Mouse (Mus musculus): Measurements from ENCODE around the gene Ncam1. TPM values are rescaled to one million over a fixed set of nuclear protein-coding genes. Genes with fewer than 3 reads are reported as not detected.

The Ncam1 gene
- polyA plus RNA-seq, 1 experiment: 0.31 TPM

DNA sequence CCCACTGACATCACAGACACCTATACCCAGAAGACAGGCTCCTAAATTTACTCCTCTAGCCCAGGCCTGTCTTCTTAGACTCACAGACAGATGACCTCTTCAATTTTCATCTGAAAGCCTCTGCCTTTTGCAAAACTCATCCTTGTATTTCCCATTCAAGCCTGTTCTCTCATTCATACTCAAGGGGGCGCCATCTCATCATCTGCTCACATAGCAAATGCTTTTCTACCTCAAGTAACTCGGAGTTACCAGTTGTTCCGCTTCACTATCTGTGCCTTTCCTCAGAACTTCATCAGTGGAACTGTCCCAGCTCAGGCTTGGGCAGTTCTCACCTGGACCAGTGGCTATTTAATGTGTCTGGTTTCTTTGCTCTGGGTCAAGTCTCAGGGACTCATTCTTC, 181.5 kb downstream of the Ncam1 start:
- peaks cover 9% of the 10 kb centered on the region for H3K9me3 ChIP-seq
- TF ChIP-seq GATA1 (IDR thresholded peaks at IDR 0.05; ENCODE audit: borderline replicate concordance, low read length) (no peak), FLI1 (IDR thresholded peaks at IDR 0.05; ENCODE audit: low read length) (no peak)
- H3K27me3 ChIP-seq (replicated peaks): no peaks in the 10 kb centered on the region
- H3K36me3 ChIP-seq (replicated peaks; ENCODE audit: low read length): no peaks in the 10 kb centered on the region
- H3K4me3 ChIP-seq (replicated peaks): no peak overlapping the region
- no peaks in the 10 kb centered on the region for H3K4me1 ChIP-seq

DNA sequence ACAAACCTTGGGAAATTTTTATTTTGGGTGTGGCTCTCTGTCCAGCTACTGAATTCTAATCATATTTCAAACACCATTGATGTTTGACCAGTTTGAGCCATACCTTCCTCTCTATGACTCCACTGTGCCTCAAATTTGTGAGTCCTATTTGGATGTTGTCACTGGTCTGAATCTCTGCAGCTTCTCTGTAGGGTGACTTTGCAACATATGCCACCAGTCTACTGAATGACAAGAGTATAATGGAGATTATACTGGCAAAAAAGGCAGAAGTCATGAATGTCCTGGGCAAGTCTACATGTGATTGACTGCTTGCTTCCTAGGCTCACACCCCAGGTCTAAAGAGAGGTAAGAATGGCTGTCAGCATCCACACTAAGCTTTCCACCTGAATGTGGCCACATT, 186.3 kb downstream of the Ncam1 start:
- H3K9me3 ChIP-seq: no peaks in the 10 kb centered on the region
- TF ChIP-seq FLI1 (IDR thresholded peaks at IDR 0.05; ENCODE audit: low read length): no peak
- no peak for TF ChIP-seq GATA1 (IDR thresholded peaks at IDR 0.05; ENCODE audit: borderline replicate concordance, low read length)
- H3K4me1 ChIP-seq: no peaks in the 10 kb centered on the region
- H3K4me3 ChIP-seq (replicated peaks): no peak overlapping the region
- H3K27me3 ChIP-seq (replicated peaks): no peaks in the 10 kb centered on the region
- no peaks in the 10 kb centered on the region for H3K36me3 ChIP-seq (replicated peaks; ENCODE audit: low read length)

DNA sequence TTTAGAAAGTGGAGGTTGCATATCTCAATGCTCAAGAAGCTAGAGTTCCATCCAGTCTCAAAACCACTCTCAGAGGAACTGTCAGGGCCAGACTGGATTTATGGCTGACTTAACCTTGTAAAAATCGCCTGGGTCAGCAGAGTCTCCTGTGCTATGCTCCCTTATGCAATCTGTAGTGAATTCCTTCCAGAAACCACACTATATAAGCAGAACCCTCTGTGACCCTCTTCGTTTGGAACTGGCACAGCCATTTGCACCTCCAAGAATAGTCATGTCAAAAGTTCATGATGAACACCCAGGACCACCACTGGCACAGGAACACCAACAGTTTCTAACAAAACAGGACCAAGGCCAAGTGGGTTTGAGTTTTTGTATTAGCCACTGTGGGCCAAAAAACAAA, 190.5 kb downstream of the Ncam1 start:
- no peaks in the 10 kb centered on the region for H3K9me3 ChIP-seq
- no peak overlapping the region for H3K4me3 ChIP-seq (replicated peaks)
- no peaks in the 10 kb centered on the region for H3K36me3 ChIP-seq (replicated peaks; ENCODE audit: low read length)
- H3K4me1 ChIP-seq: no peaks in the 10 kb centered on the region
- H3K27me3 ChIP-seq (replicated peaks): no peaks in the 10 kb centered on the region
- no peak for TF ChIP-seq FLI1 (IDR thresholded peaks at IDR 0.05; ENCODE audit: low read length)
- no peak for TF ChIP-seq GATA1 (IDR thresholded peaks at IDR 0.05; ENCODE audit: borderline replicate concordance, low read length)

DNA sequence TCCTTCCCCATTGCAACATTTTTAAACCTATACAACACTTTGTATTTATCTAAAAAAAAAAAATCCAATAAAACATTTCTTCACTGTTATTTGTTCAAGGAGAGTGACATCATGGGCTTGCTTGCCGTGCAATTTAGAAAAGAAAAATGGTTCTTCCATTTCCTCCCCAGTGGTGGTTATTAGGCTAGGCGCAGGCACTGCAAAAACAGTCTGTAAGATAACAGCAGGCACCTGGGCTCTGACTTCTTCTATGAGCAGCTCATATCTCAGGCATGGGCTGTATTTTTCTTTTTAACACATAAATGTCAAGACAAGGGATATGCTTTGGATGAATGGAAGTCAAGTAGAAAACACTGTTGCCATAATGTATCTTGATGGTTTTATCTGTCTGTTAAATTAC, 192.0 kb downstream of the Ncam1 start:
- Histone ChIP-seq H3K36me3 (replicated peaks; ENCODE audit: low read length) (no peaks in the 10 kb centered on the region), H3K4me1 (no peaks in the 10 kb centered on the region), H3K4me3 (replicated peaks) (no peak overlapping the region), H3K27me3 (replicated peaks) (no peaks in the 10 kb centered on the region), H3K9me3 (no peaks in the 10 kb centered on the region)
- TF ChIP-seq FLI1 (IDR thresholded peaks at IDR 0.05; ENCODE audit: low read length): no peak
- TF ChIP-seq GATA1 (IDR thresholded peaks at IDR 0.05; ENCODE audit: borderline replicate concordance, low read length): no peak

DNA sequence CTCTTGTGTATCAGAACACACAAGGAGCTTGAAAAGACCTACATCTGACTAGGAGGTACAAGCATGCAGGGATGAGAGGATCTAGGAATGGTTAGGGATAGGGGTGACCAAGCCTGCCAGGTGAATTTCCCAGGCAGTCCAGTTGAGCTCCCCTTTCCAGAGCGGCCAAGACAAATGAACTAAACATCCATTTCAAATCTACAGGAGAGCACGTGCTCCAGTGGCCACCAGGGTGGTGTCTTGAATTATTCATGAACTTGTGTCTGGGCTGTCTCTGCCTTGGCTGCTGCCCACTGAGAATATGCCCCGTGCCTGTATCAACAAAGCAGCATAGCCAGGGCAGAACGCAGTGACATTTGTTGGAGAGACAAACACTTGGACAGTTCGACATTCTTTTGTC, 192.4 kb downstream of the Ncam1 start:
- Histone ChIP-seq H3K9me3 (no peaks in the 10 kb centered on the region), H3K4me1 (no peaks in the 10 kb centered on the region), H3K27me3 (replicated peaks) (no peaks in the 10 kb centered on the region), H3K4me3 (replicated peaks) (no peak overlapping the region), H3K36me3 (replicated peaks; ENCODE audit: low read length) (no peaks in the 10 kb centered on the region)
- TF ChIP-seq GATA1 (IDR thresholded peaks at IDR 0.05; ENCODE audit: borderline replicate concordance, low read length) (no peak), FLI1 (IDR thresholded peaks at IDR 0.05; ENCODE audit: low read length) (no peak)

DNA sequence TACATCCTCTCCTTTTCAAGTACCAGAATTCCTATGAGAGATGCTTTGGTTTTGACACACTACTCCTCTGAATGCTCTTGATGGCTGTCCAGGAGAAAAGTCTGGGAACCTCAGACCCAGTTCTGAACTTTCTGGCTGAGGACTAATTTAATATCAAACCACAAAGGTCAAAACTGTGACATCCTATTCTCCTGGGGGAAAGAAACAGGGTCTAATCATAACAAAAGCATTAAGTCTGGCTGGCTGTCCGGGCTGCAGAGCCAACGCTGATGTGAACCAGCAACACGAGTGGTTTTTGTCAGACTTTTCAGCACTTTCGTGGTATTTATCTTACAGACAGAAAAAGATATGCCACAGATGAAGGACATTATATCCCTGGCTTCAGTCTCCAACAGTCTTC, 192.9 kb downstream of the Ncam1 start:
- Histone ChIP-seq H3K36me3 (replicated peaks; ENCODE audit: low read length) (no peaks in the 10 kb centered on the region), H3K27me3 (replicated peaks) (no peaks in the 10 kb centered on the region), H3K4me3 (replicated peaks) (no peak overlapping the region), H3K4me1 (no peaks in the 10 kb centered on the region), H3K9me3 (no peaks in the 10 kb centered on the region)
- TF ChIP-seq GATA1 (IDR thresholded peaks at IDR 0.05; ENCODE audit: borderline replicate concordance, low read length) (no peak), FLI1 (IDR thresholded peaks at IDR 0.05; ENCODE audit: low read length) (no peak)

DNA sequence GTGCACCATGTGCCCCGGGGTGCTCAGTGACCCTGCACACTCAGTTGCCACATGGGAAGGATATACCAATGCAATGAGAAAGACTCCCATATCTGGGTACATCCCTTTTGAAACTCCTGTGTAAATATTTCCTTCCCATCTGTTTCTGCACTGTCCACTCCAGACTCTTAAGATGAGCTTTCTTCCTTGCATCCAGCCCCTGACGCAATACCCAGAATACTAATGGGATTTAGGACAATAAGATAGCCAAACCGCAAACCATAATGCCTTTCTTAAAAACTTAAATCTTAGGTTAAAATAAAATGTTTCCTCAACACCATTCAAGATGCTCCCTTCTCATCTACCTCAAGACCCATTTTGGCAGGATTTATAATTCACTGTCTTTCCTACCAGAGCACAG, 193.4 kb downstream of the Ncam1 start:
- Histone ChIP-seq H3K36me3 (replicated peaks; ENCODE audit: low read length) (no peaks in the 10 kb centered on the region), H3K4me3 (replicated peaks) (no peak overlapping the region), H3K9me3 (no peaks in the 10 kb centered on the region), H3K27me3 (replicated peaks) (no peaks in the 10 kb centered on the region), H3K4me1 (no peaks in the 10 kb centered on the region)
- TF ChIP-seq FLI1 (IDR thresholded peaks at IDR 0.05; ENCODE audit: low read length) (no peak), GATA1 (IDR thresholded peaks at IDR 0.05; ENCODE audit: borderline replicate concordance, low read length) (no peak)

DNA sequence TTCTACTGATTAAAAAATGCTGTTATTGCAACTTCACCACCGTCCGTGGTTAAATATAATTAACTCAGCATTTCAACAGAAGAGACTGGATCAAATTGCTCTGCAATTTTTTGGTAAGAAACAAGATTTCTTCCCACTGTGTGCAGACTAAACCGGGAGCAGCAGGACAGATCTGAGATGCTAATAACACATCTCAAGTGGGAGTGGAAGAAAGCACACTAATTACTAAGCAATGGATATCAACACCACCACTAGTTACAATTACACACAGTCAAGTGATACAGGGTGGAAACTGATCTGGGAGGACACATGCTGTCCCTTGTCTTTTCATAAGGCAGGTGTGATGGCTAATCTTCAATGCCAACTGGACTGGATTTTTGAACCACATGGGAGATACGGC, 197.5 kb downstream of the Ncam1 start:
- Histone ChIP-seq H3K9me3 (no peaks in the 10 kb centered on the region), H3K36me3 (replicated peaks; ENCODE audit: low read length) (no peaks in the 10 kb centered on the region), H3K4me1 (no peaks in the 10 kb centered on the region), H3K4me3 (replicated peaks) (no peak overlapping the region), H3K27me3 (replicated peaks) (no peaks in the 10 kb centered on the region)
- TF ChIP-seq FLI1 (IDR thresholded peaks at IDR 0.05; ENCODE audit: low read length) (no peak), GATA1 (IDR thresholded peaks at IDR 0.05; ENCODE audit: borderline replicate concordance, low read length) (no peak)

DNA sequence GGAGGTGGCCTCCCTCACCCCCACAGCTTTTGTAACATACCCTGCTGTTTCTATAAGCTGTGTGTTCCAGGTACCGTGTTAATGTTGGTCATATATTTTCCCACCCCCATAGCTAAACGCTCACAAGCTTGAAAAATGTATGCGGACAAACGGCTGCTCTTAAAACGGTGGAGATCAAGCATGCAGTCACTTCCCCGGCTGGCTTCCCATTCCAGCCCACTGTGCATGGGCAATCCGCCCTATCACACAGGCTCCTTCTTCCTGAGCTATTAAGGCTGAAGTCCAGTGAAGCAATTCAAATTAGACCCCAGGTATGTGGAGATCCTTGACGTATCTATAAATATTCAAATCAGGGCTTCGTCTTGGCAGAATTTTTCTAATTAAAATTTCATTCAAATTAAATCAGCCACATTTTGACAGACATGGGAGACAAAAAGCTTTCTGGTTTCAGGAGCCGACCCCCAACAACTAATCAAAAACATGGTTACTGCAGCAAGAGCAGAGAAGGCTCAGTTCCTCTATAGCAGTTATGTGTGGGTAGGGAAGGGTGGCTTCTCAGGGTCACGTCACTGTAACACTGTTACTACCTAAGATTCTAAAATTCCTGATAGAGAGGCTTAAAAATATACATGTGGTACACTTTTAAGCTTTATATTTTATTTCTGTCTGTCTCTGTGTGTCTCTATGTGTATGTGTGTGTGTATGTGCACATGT, 202.9 kb downstream of the Ncam1 start:
- no peaks in the 10 kb centered on the region for H3K27me3 ChIP-seq (replicated peaks)
- no peak overlapping the region for H3K4me3 ChIP-seq (replicated peaks)
- no peaks in the 10 kb centered on the region for H3K36me3 ChIP-seq (replicated peaks; ENCODE audit: low read length)
- no peaks in the 10 kb centered on the region for H3K9me3 ChIP-seq
- TF ChIP-seq GATA1 (IDR thresholded peaks at IDR 0.05; ENCODE audit: borderline replicate concordance, low read length): no peak
- TF ChIP-seq FLI1 (IDR thresholded peaks at IDR 0.05; ENCODE audit: low read length): no peak
- no peaks in the 10 kb centered on the region for H3K4me1 ChIP-seq

DNA sequence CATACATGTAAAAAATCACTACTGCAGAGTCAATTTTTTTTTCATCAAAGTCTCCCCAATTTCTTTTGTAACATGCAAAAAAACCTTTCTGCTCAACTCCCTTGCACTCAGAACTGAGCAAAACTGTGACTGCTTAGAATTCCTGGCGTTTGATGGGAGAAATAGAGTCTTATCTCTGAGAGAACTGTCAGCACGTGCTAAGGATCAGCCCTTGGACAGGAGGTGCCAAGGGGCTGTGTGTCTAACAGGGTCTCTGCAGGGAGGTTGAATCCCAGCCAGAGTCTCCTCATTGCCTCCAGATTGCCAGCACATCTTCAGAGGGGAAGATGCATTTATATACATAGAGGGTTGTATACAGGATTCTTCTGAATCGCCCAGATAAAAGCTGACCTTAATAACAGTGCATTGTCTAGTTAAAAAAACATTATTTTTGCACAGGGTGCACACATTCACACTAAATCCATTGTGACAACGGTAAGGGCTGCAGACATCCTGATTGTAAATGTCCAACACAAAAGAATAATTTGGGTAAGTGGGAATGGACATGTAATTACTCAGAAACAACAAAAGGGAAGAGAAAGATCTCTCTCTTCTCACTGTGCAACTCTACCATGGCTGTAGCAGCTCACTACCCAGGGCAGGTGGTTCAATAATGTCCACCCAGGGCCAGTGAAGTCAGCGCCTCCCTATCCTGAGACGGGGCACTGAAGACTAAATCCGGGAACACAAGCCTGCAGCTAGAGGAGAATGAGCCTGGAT, 203.7 kb downstream of the Ncam1 start:
- H3K4me3 ChIP-seq (replicated peaks): no peak overlapping the region
- no peaks in the 10 kb centered on the region for H3K27me3 ChIP-seq (replicated peaks)
- TF ChIP-seq FLI1 (IDR thresholded peaks at IDR 0.05; ENCODE audit: low read length) (no peak), GATA1 (IDR thresholded peaks at IDR 0.05; ENCODE audit: borderline replicate concordance, low read length) (no peak)
- no peaks in the 10 kb centered on the region for H3K36me3 ChIP-seq (replicated peaks; ENCODE audit: low read length)
- H3K4me1 ChIP-seq: no peaks in the 10 kb centered on the region
- no peaks in the 10 kb centered on the region for H3K9me3 ChIP-seq

All from megakaryocyte, embryonic 14.5 days (primary cell).